Mouse (Mus musculus): ENCODE data around the gene 4930470P17Rik. TPM values are rescaled to one million over a fixed set of nuclear protein-coding genes. Genes with fewer than 3 reads are reported as not detected.

Gene 4930470P17Rik
- polyA plus RNA-seq, 1 experiment, result not detected

- no peak overlapping the region for H3K4me3 ChIP-seq (ENCODE audit: control insufficient read depth, insufficient read depth, low read length)
- no peak for DNase-seq
- WGBS, result 74% methylated on average over 4 of the region's 4 CpGs
- no peak for TF ChIP-seq CTCF (IDR thresholded peaks at IDR 0.05; ENCODE audit: borderline replicate concordance, control insufficient read depth, extremely low read depth, insufficient read depth, low read length, poor library complexity)
- no peak for TF ChIP-seq POLR2A (IDR thresholded peaks at IDR 0.05; ENCODE audit: control insufficient read depth, extremely low read depth, insufficient read depth, low read length, poor library complexity)
- no peak overlapping the region for H3K27ac ChIP-seq (ENCODE audit: control insufficient read depth, insufficient read depth, low read length)
- H3K4me1 ChIP-seq (replicated peaks; ENCODE audit: control insufficient read depth, insufficient read depth, low read length), result no peaks in the 10 kb centered on the region
- no peaks in the 10 kb centered on the region for H3K36me3 ChIP-seq (ENCODE audit: control insufficient read depth, insufficient read depth, low read length)
- no peaks in the 10 kb centered on the region for H3K27me3 ChIP-seq (ENCODE audit: control insufficient read depth, insufficient read depth, low read length)
Observed at GRCm38 (mm10) chr2:170545745-170546144, 56.1 kb downstream of the 4930470P17Rik start.

GRCm38 (mm10) chr2:170544950-170545349 lies 56.9 kb downstream of the 4930470P17Rik start:
- Histone ChIP-seq H3K27me3 (ENCODE audit: control insufficient read depth, insufficient read depth, low read length) (no peaks in the 10 kb centered on the region), H3K4me3 (ENCODE audit: control insufficient read depth, insufficient read depth, low read length) (no peak overlapping the region), H3K36me3 (ENCODE audit: control insufficient read depth, insufficient read depth, low read length) (no peaks in the 10 kb centered on the region), H3K27ac (ENCODE audit: control insufficient read depth, insufficient read depth, low read length) (no peak overlapping the region), H3K4me1 (replicated peaks; ENCODE audit: control insufficient read depth, insufficient read depth, low read length) (no peaks in the 10 kb centered on the region)
- 48% methylated on average over 7 of the region's 7 CpGs for WGBS
- no peak for TF ChIP-seq CTCF (IDR thresholded peaks at IDR 0.05; ENCODE audit: borderline replicate concordance, control insufficient read depth, extremely low read depth, insufficient read depth, low read length, poor library complexity)
- no peak for TF ChIP-seq POLR2A (IDR thresholded peaks at IDR 0.05; ENCODE audit: control insufficient read depth, extremely low read depth, insufficient read depth, low read length, poor library complexity)
- DNase-seq, result no peak

GRCm38 (mm10) chr2:170544159-170544558 lies 57.7 kb downstream of the 4930470P17Rik start:
- no peaks in the 10 kb centered on the region for H3K36me3 ChIP-seq (ENCODE audit: control insufficient read depth, insufficient read depth, low read length)
- no peak for TF ChIP-seq CTCF (IDR thresholded peaks at IDR 0.05; ENCODE audit: borderline replicate concordance, control insufficient read depth, extremely low read depth, insufficient read depth, low read length, poor library complexity)
- no peak for TF ChIP-seq POLR2A (IDR thresholded peaks at IDR 0.05; ENCODE audit: control insufficient read depth, extremely low read depth, insufficient read depth, low read length, poor library complexity)
- H3K27me3 ChIP-seq (ENCODE audit: control insufficient read depth, insufficient read depth, low read length), result no peaks in the 10 kb centered on the region
- DNase-seq, result no peak
- no peak overlapping the region for H3K4me3 ChIP-seq (ENCODE audit: control insufficient read depth, insufficient read depth, low read length)
- 37% methylated on average over 3 of the region's 3 CpGs for WGBS
- H3K4me1 ChIP-seq (replicated peaks; ENCODE audit: control insufficient read depth, insufficient read depth, low read length), result no peaks in the 10 kb centered on the region
- H3K27ac ChIP-seq (ENCODE audit: control insufficient read depth, insufficient read depth, low read length), result no peak overlapping the region

GRCm38 (mm10) chr2:170543625-170544024 lies 58.2 kb downstream of the 4930470P17Rik start:
- no peak for DNase-seq
- TF ChIP-seq POLR2A (IDR thresholded peaks at IDR 0.05; ENCODE audit: control insufficient read depth, extremely low read depth, insufficient read depth, low read length, poor library complexity), result no peak
- TF ChIP-seq CTCF (IDR thresholded peaks at IDR 0.05; ENCODE audit: borderline replicate concordance, control insufficient read depth, extremely low read depth, insufficient read depth, low read length, poor library complexity), result no peak
- Histone ChIP-seq H3K27me3 (ENCODE audit: control insufficient read depth, insufficient read depth, low read length) (no peaks in the 10 kb centered on the region), H3K4me3 (ENCODE audit: control insufficient read depth, insufficient read depth, low read length) (no peak overlapping the region), H3K4me1 (replicated peaks; ENCODE audit: control insufficient read depth, insufficient read depth, low read length) (no peaks in the 10 kb centered on the region), H3K27ac (ENCODE audit: control insufficient read depth, insufficient read depth, low read length) (no peak overlapping the region), H3K36me3 (ENCODE audit: control insufficient read depth, insufficient read depth, low read length) (no peaks in the 10 kb centered on the region)
- WGBS, result 96% methylated on average over 5 of the region's 5 CpGs

- DNase-seq, result no peak
- no peak overlapping the region for H3K27ac ChIP-seq (ENCODE audit: control insufficient read depth, insufficient read depth, low read length)
- TF ChIP-seq CTCF (IDR thresholded peaks at IDR 0.05; ENCODE audit: borderline replicate concordance, control insufficient read depth, extremely low read depth, insufficient read depth, low read length, poor library complexity), result no peak
- no peak for TF ChIP-seq POLR2A (IDR thresholded peaks at IDR 0.05; ENCODE audit: control insufficient read depth, extremely low read depth, insufficient read depth, low read length, poor library complexity)
- WGBS, result 82% methylated on average over 9 of the region's 9 CpGs
- H3K27me3 ChIP-seq (ENCODE audit: control insufficient read depth, insufficient read depth, low read length), result no peaks in the 10 kb centered on the region
- H3K4me1 ChIP-seq (replicated peaks; ENCODE audit: control insufficient read depth, insufficient read depth, low read length), result no peaks in the 10 kb centered on the region
- no peaks in the 10 kb centered on the region for H3K36me3 ChIP-seq (ENCODE audit: control insufficient read depth, insufficient read depth, low read length)
- no peak overlapping the region for H3K4me3 ChIP-seq (ENCODE audit: control insufficient read depth, insufficient read depth, low read length)
Observed at GRCm38 (mm10) chr2:170539211-170539610, 62.6 kb downstream of the 4930470P17Rik start.

GRCm38 (mm10) chr2:170535841-170536240 lies 66.0 kb downstream of the 4930470P17Rik start:
- Histone ChIP-seq H3K4me1 (replicated peaks; ENCODE audit: control insufficient read depth, insufficient read depth, low read length) (no peaks in the 10 kb centered on the region), H3K36me3 (ENCODE audit: control insufficient read depth, insufficient read depth, low read length) (no peaks in the 10 kb centered on the region), H3K4me3 (ENCODE audit: control insufficient read depth, insufficient read depth, low read length) (no peak overlapping the region), H3K27ac (ENCODE audit: control insufficient read depth, insufficient read depth, low read length) (no peak overlapping the region), H3K27me3 (ENCODE audit: control insufficient read depth, insufficient read depth, low read length) (no peaks in the 10 kb centered on the region)
- DNase-seq, result no peak
- TF ChIP-seq POLR2A (IDR thresholded peaks at IDR 0.05; ENCODE audit: control insufficient read depth, extremely low read depth, insufficient read depth, low read length, poor library complexity) (no peak), CTCF (IDR thresholded peaks at IDR 0.05; ENCODE audit: borderline replicate concordance, control insufficient read depth, extremely low read depth, insufficient read depth, low read length, poor library complexity) (no peak)

DNA sequence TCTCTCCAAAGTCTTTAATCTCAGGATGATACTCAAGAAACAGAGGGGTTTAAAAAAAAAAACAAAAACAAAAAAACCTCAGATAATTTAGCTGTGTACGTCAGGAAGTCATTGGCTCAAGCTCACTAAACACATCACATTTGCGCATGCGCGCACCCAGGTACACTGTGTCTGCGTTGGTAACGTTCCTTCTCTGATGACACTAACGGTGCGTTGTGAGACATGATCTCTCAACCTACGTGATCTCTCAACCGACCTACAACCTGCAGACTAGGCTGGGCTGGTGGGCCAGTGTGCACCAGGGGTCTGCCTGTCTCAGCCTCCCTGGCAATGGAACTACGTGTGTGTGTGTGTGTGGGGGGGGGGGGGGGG lies 67.0 kb downstream of the 4930470P17Rik start:
- Histone ChIP-seq H3K4me1 (replicated peaks; ENCODE audit: control insufficient read depth, insufficient read depth, low read length) (no peaks in the 10 kb centered on the region), H3K36me3 (ENCODE audit: control insufficient read depth, insufficient read depth, low read length) (no peaks in the 10 kb centered on the region), H3K27me3 (ENCODE audit: control insufficient read depth, insufficient read depth, low read length) (no peaks in the 10 kb centered on the region), H3K4me3 (ENCODE audit: control insufficient read depth, insufficient read depth, low read length) (no peak overlapping the region), H3K27ac (ENCODE audit: control insufficient read depth, insufficient read depth, low read length) (no peak overlapping the region)
- DNase-seq, result no peak
- TF ChIP-seq CTCF (IDR thresholded peaks at IDR 0.05; ENCODE audit: borderline replicate concordance, control insufficient read depth, extremely low read depth, insufficient read depth, low read length, poor library complexity), result no peak
- TF ChIP-seq POLR2A (IDR thresholded peaks at IDR 0.05; ENCODE audit: control insufficient read depth, extremely low read depth, insufficient read depth, low read length, poor library complexity), result no peak
- 87% methylated on average over 11 of the region's 11 CpGs for WGBS
